Mouse (Mus musculus): ENCODE data around the gene Stab2.

- TF ChIP-seq CTCF (IDR thresholded peaks at IDR 0.05; ENCODE audit: low read depth, low read length): peak; percentile 64
- no peak for TF ChIP-seq POLR2A (IDR thresholded peaks at IDR 0.05; ENCODE audit: borderline replicate concordance, low read depth, low read length)
Measured at GRCm38 (mm10) chr10:86824093-86824492, 183.7 kb downstream of the Stab2 start.
